Mouse (Mus musculus): ENCODE measurements around the gene Snrpd3. TPM values are rescaled to one million over a fixed set of nuclear protein-coding genes. Genes with fewer than 3 reads are reported as not detected.

The Snrpd3 gene
- polyA plus RNA-seq, 1 experiment = 195 TPM

GRCm38 (mm10) chr10:75568029-75568428, 50.7 kb downstream of the Snrpd3 start:
- Histone ChIP-seq H3K27me3 (ENCODE audit: control insufficient read depth, insufficient read depth, insufficient read length) (no peaks in the 10 kb centered on the region), H3K79me2 (ENCODE audit: control insufficient read depth, insufficient read depth) (no peaks in the 10 kb centered on the region), H3ac (ENCODE audit: control insufficient read depth, insufficient read length) (no peak overlapping the region), H3K4me3 (no peak overlapping the region), H3K4me2 (ENCODE audit: low read depth) (no peak overlapping the region), H3K36me3 (ENCODE audit: control insufficient read depth, insufficient read depth) (no peaks in the 10 kb centered on the region)
- TF ChIP-seq MYOD1 (IDR thresholded peaks at IDR 0.05; ENCODE audit: control insufficient read depth in 1 of 3, insufficient read length in 2 of 3, low read depth in 2 of 3) (no peak), POLR2AphosphoS2 (IDR thresholded peaks at IDR 0.05; ENCODE audit: insufficient read length, low read depth) (no peak), MYOG (IDR thresholded peaks at IDR 0.05; ENCODE audit: control insufficient read depth in 1 of 3, insufficient read depth in 1 of 3, insufficient read length in 2 of 3, low read depth in 2 of 3) (no peak), TCF3 (IDR thresholded peaks at IDR 0.05; ENCODE audit: insufficient read length, low read depth) (no peak), USF1 (IDR thresholded peaks at IDR 0.05; ENCODE audit: low read depth) (no peak)

GRCm38 (mm10) chr10:75568441-75568840, 51.1 kb downstream of the Snrpd3 start:
- TF ChIP-seq SRF (IDR thresholded peaks at IDR 0.05; ENCODE audit: control insufficient read depth, insufficient read length, low read depth) (no peak), MYOD1 (IDR thresholded peaks at IDR 0.05; ENCODE audit: control insufficient read depth in 1 of 3, insufficient read length in 2 of 3, low read depth in 2 of 3) (no peak), CEBPB (IDR thresholded peaks at IDR 0.05; ENCODE audit: insufficient read depth, poor library complexity, severe bottlenecking) (no peak), E2F4 (IDR thresholded peaks at IDR 0.05; ENCODE audit: insufficient read depth) (no peak), MYOG (IDR thresholded peaks at IDR 0.05; ENCODE audit: control insufficient read depth in 1 of 3, insufficient read depth in 1 of 3, insufficient read length in 2 of 3, low read depth in 2 of 3) (no peak), USF1 (IDR thresholded peaks at IDR 0.05; ENCODE audit: low read depth) (no peak), MAX (IDR thresholded peaks at IDR 0.05; ENCODE audit: low read depth) (no peak), REST (IDR thresholded peaks at IDR 0.05; ENCODE audit: insufficient read depth, insufficient read length) (no peak), POLR2AphosphoS2 (IDR thresholded peaks at IDR 0.05; ENCODE audit: insufficient read length, low read depth) (no peak), TCF12 (IDR thresholded peaks at IDR 0.05; ENCODE audit: insufficient read depth, poor library complexity, severe bottlenecking) (no peak), POLR2A (IDR thresholded peaks at IDR 0.05; ENCODE audit: insufficient read length, low read depth) (no peak), TCF3 (IDR thresholded peaks at IDR 0.05; ENCODE audit: insufficient read length, low read depth) (no peak)
- H3K27me3 ChIP-seq (ENCODE audit: control insufficient read depth, insufficient read depth, insufficient read length) = no peaks in the 10 kb centered on the region
- no peaks in the 10 kb centered on the region for H3K36me3 ChIP-seq (ENCODE audit: control insufficient read depth, insufficient read depth)
- H3ac ChIP-seq (ENCODE audit: control insufficient read depth, insufficient read length) = no peak overlapping the region
- H3K4me3 ChIP-seq = no peak overlapping the region
- H3K4me2 ChIP-seq (ENCODE audit: low read depth) = no peak overlapping the region
- no peaks in the 10 kb centered on the region for H3K79me2 ChIP-seq (ENCODE audit: control insufficient read depth, insufficient read depth)

GRCm38 (mm10) chr10:75568851-75569250, 51.5 kb downstream of the Snrpd3 start:
- no peak for TF ChIP-seq TCF3 (IDR thresholded peaks at IDR 0.05; ENCODE audit: insufficient read length, low read depth)
- TF ChIP-seq POLR2AphosphoS2 (IDR thresholded peaks at IDR 0.05; ENCODE audit: insufficient read length, low read depth) = no peak
- TF ChIP-seq REST (IDR thresholded peaks at IDR 0.05; ENCODE audit: insufficient read depth, insufficient read length) = no peak
- no peak for TF ChIP-seq CEBPB (IDR thresholded peaks at IDR 0.05; ENCODE audit: insufficient read depth, poor library complexity, severe bottlenecking)
- TF ChIP-seq MYOD1 (IDR thresholded peaks at IDR 0.05; ENCODE audit: control insufficient read depth in 1 of 3, insufficient read length in 2 of 3, low read depth in 2 of 3) = no peak
- TF ChIP-seq MYOG (IDR thresholded peaks at IDR 0.05; ENCODE audit: control insufficient read depth in 1 of 3, insufficient read depth in 1 of 3, insufficient read length in 2 of 3, low read depth in 2 of 3) = no peak
- no peak for TF ChIP-seq SRF (IDR thresholded peaks at IDR 0.05; ENCODE audit: control insufficient read depth, insufficient read length, low read depth)
- no peaks in the 10 kb centered on the region for H3K79me2 ChIP-seq (ENCODE audit: control insufficient read depth, insufficient read depth)
- H3K4me3 ChIP-seq = no peak overlapping the region
- no peaks in the 10 kb centered on the region for H3K36me3 ChIP-seq (ENCODE audit: control insufficient read depth, insufficient read depth)
- H3K4me2 ChIP-seq (ENCODE audit: low read depth) = no peak overlapping the region
- no peak overlapping the region for H3ac ChIP-seq (ENCODE audit: control insufficient read depth, insufficient read length)
- H3K27me3 ChIP-seq (ENCODE audit: control insufficient read depth, insufficient read depth, insufficient read length) = no peaks in the 10 kb centered on the region

GRCm38 (mm10) chr10:75570981-75571657, 53.8 kb downstream of the Snrpd3 start:
- Histone ChIP-seq H3K79me2 (ENCODE audit: control insufficient read depth, insufficient read depth) (no peaks in the 10 kb centered on the region), H3ac (ENCODE audit: control insufficient read depth, insufficient read length) (no peak overlapping the region), H3K27me3 (ENCODE audit: control insufficient read depth, insufficient read depth, insufficient read length) (no peaks in the 10 kb centered on the region), H3K4me2 (ENCODE audit: low read depth) (no peak overlapping the region), H3K4me3 (no peak overlapping the region), H3K36me3 (ENCODE audit: control insufficient read depth, insufficient read depth) (no peaks in the 10 kb centered on the region)
- TF ChIP-seq USF1 (IDR thresholded peaks at IDR 0.05; ENCODE audit: low read depth) (no peak), MYOD1 (IDR thresholded peaks at IDR 0.05; ENCODE audit: control insufficient read depth in 1 of 3, insufficient read length in 2 of 3, low read depth in 2 of 3) (no peak), SRF (IDR thresholded peaks at IDR 0.05; ENCODE audit: control insufficient read depth, insufficient read length, low read depth) (no peak), TCF3 (IDR thresholded peaks at IDR 0.05; ENCODE audit: insufficient read length, low read depth) (no peak), REST (IDR thresholded peaks at IDR 0.05; ENCODE audit: insufficient read depth, insufficient read length) (no peak)

GRCm38 (mm10) chr10:75571937-75572336, 54.6 kb downstream of the Snrpd3 start:
- TF ChIP-seq SRF (IDR thresholded peaks at IDR 0.05; ENCODE audit: control insufficient read depth, insufficient read length, low read depth) (no peak), POLR2A (IDR thresholded peaks at IDR 0.05; ENCODE audit: insufficient read length, low read depth) (no peak), TCF3 (IDR thresholded peaks at IDR 0.05; ENCODE audit: insufficient read length, low read depth) (no peak), MYOG (IDR thresholded peaks at IDR 0.05; ENCODE audit: control insufficient read depth in 1 of 3, insufficient read depth in 1 of 3, insufficient read length in 2 of 3, low read depth in 2 of 3) (no peak), E2F4 (IDR thresholded peaks at IDR 0.05; ENCODE audit: insufficient read depth) (no peak), MYOD1 (IDR thresholded peaks at IDR 0.05; ENCODE audit: control insufficient read depth in 1 of 3, insufficient read length in 2 of 3, low read depth in 2 of 3) (no peak), MAX (IDR thresholded peaks at IDR 0.05; ENCODE audit: low read depth) (no peak), USF1 (IDR thresholded peaks at IDR 0.05; ENCODE audit: low read depth) (no peak)
- no peaks in the 10 kb centered on the region for H3K79me2 ChIP-seq (ENCODE audit: control insufficient read depth, insufficient read depth)
- H3K4me3 ChIP-seq = no peak overlapping the region
- H3K27me3 ChIP-seq (ENCODE audit: control insufficient read depth, insufficient read depth, insufficient read length) = no peaks in the 10 kb centered on the region
- H3K4me2 ChIP-seq (ENCODE audit: low read depth) = no peak overlapping the region
- H3K36me3 ChIP-seq (ENCODE audit: control insufficient read depth, insufficient read depth) = no peaks in the 10 kb centered on the region
- no peak overlapping the region for H3ac ChIP-seq (ENCODE audit: control insufficient read depth, insufficient read length)

Data from myocyte (in vitro differentiated cells).